Mouse (Mus musculus): ENCODE results near the gene Srsf10. TPM values are rescaled to one million over a fixed set of nuclear protein-coding genes. Genes with fewer than 3 reads are reported as not detected.

The Srsf10 gene
- polyA plus RNA-seq, 1 experiment from 2014 or later: 81.8 TPM

GRCm38 (mm10) chr4:135885676-135886075 lies 30.1 kb downstream of the Srsf10 start:
- Histone ChIP-seq H3K9me3 (replicated peaks; ENCODE audit: control insufficient read depth, low read length) (no peaks in the 10 kb centered on the region), H3K4me3 (ENCODE audit: low read depth, low read length) (no peak overlapping the region), H3K27me3 (ENCODE audit: control insufficient read depth, insufficient read depth, low read depth, low read length) (no peaks in the 10 kb centered on the region), H3K27ac (ENCODE audit: low read length) (no peak overlapping the region), H3K4me1 (ENCODE audit: control insufficient read depth, low read depth, low read length) (peaks cover 4% of the 10 kb centered on the region), H3K4me2 (ENCODE audit: low read depth, low read length) (no peak overlapping the region), H3K36me3 (ENCODE audit: control insufficient read depth, insufficient read depth) (no peaks in the 10 kb centered on the region), H3K9ac (ENCODE audit: low read depth, low read length) (no peak overlapping the region)
- ATAC-seq (ENCODE audit: low read depth): no peak
- WGBS (ENCODE audit: insufficient replicate concordance): 76% methylated on average over 12 of the region's 12 CpGs

GRCm38 (mm10) chr4:135886184-135886583 lies 30.6 kb downstream of the Srsf10 start:
- Histone ChIP-seq H3K4me1 (ENCODE audit: control insufficient read depth, low read depth, low read length) (peaks cover 4% of the 10 kb centered on the region), H3K9me3 (replicated peaks; ENCODE audit: control insufficient read depth, low read length) (no peaks in the 10 kb centered on the region), H3K36me3 (ENCODE audit: control insufficient read depth, insufficient read depth) (no peaks in the 10 kb centered on the region), H3K4me3 (ENCODE audit: low read depth, low read length) (no peak overlapping the region), H3K27me3 (ENCODE audit: control insufficient read depth, insufficient read depth, low read depth, low read length) (no peaks in the 10 kb centered on the region), H3K9ac (ENCODE audit: low read depth, low read length) (no peak overlapping the region), H3K4me2 (ENCODE audit: low read depth, low read length) (no peak overlapping the region), H3K27ac (ENCODE audit: low read length) (no peak overlapping the region)
- WGBS (ENCODE audit: insufficient replicate concordance): 63% methylated on average over 4 of the region's 4 CpGs
- ATAC-seq (ENCODE audit: low read depth): no peak

GRCm38 (mm10) chr4:135888448-135889057 lies 33.0 kb downstream of the Srsf10 start:
- H3K4me3 ChIP-seq (ENCODE audit: low read depth, low read length): no peak overlapping the region
- ATAC-seq (ENCODE audit: low read depth): no peak
- no peak overlapping the region for H3K27ac ChIP-seq (ENCODE audit: low read length)
- H3K4me1 ChIP-seq (ENCODE audit: control insufficient read depth, low read depth, low read length): peaks cover 7% of the 10 kb centered on the region
- 75% methylated on average over 24 of the region's 24 CpGs for WGBS (ENCODE audit: insufficient replicate concordance)
- no peaks in the 10 kb centered on the region for H3K9me3 ChIP-seq (replicated peaks; ENCODE audit: control insufficient read depth, low read length)
- no peaks in the 10 kb centered on the region for H3K27me3 ChIP-seq (ENCODE audit: control insufficient read depth, insufficient read depth, low read depth, low read length)
- H3K36me3 ChIP-seq (ENCODE audit: control insufficient read depth, insufficient read depth): no peaks in the 10 kb centered on the region
- no peak overlapping the region for H3K4me2 ChIP-seq (ENCODE audit: low read depth, low read length)
- H3K9ac ChIP-seq (ENCODE audit: low read depth, low read length): no peak overlapping the region

GRCm38 (mm10) chr4:135889146-135889883 lies 33.8 kb downstream of the Srsf10 start:
- Histone ChIP-seq H3K36me3 (ENCODE audit: control insufficient read depth, insufficient read depth) (no peaks in the 10 kb centered on the region), H3K9ac (ENCODE audit: low read depth, low read length) (no peak overlapping the region), H3K9me3 (replicated peaks; ENCODE audit: control insufficient read depth, low read length) (no peaks in the 10 kb centered on the region), H3K4me2 (ENCODE audit: low read depth, low read length) (no peak overlapping the region), H3K4me1 (ENCODE audit: control insufficient read depth, low read depth, low read length) (peaks cover 5% of the 10 kb centered on the region), H3K4me3 (ENCODE audit: low read depth, low read length) (no peak overlapping the region), H3K27me3 (ENCODE audit: control insufficient read depth, insufficient read depth, low read depth, low read length) (no peaks in the 10 kb centered on the region), H3K27ac (ENCODE audit: low read length) (no peak overlapping the region)
- ATAC-seq (ENCODE audit: low read depth): no peak
- WGBS (ENCODE audit: insufficient replicate concordance): 63% methylated on average over 7 of the region's 7 CpGs

- H3K4me3 ChIP-seq (ENCODE audit: low read depth, low read length): no peak overlapping the region
- WGBS (ENCODE audit: insufficient replicate concordance): 1% methylated on average over 4 of the region's 4 CpGs
- no peak overlapping the region for H3K4me2 ChIP-seq (ENCODE audit: low read depth, low read length)
- H3K9me3 ChIP-seq (replicated peaks; ENCODE audit: control insufficient read depth, low read length): no peaks in the 10 kb centered on the region
- H3K27ac ChIP-seq (ENCODE audit: low read length): no peak overlapping the region
- H3K4me1 ChIP-seq (ENCODE audit: control insufficient read depth, low read depth, low read length): peaks cover 7% of the 10 kb centered on the region
- no peak overlapping the region for H3K9ac ChIP-seq (ENCODE audit: low read depth, low read length)
- H3K27me3 ChIP-seq (ENCODE audit: control insufficient read depth, insufficient read depth, low read depth, low read length): no peaks in the 10 kb centered on the region
- no peaks in the 10 kb centered on the region for H3K36me3 ChIP-seq (ENCODE audit: control insufficient read depth, insufficient read depth)
- ATAC-seq (ENCODE audit: low read depth): peak; percentile 75
These were observed 34.3 kb downstream of the Srsf10 start for GRCm38 (mm10) chr4:135889884-135890283.

GRCm38 (mm10) chr4:135891539-135891938 lies 36.0 kb downstream of the Srsf10 start:
- no peaks in the 10 kb centered on the region for H3K36me3 ChIP-seq (ENCODE audit: control insufficient read depth, insufficient read depth)
- ATAC-seq (ENCODE audit: low read depth): no peak
- no peaks in the 10 kb centered on the region for H3K9me3 ChIP-seq (replicated peaks; ENCODE audit: control insufficient read depth, low read length)
- no peak overlapping the region for H3K9ac ChIP-seq (ENCODE audit: low read depth, low read length)
- H3K27me3 ChIP-seq (ENCODE audit: control insufficient read depth, insufficient read depth, low read depth, low read length): no peaks in the 10 kb centered on the region
- no peak overlapping the region for H3K4me2 ChIP-seq (ENCODE audit: low read depth, low read length)
- H3K4me3 ChIP-seq (ENCODE audit: low read depth, low read length): no peak overlapping the region
- H3K4me1 ChIP-seq (ENCODE audit: control insufficient read depth, low read depth, low read length): peaks cover 23% of the 10 kb centered on the region
- WGBS (ENCODE audit: insufficient replicate concordance): 48% methylated on average over 2 of the region's 2 CpGs
- H3K27ac ChIP-seq (ENCODE audit: low read length): no peak overlapping the region

- Histone ChIP-seq H3K9ac (ENCODE audit: low read depth, low read length) (no peak overlapping the region), H3K4me3 (ENCODE audit: low read depth, low read length) (no peak overlapping the region), H3K4me2 (ENCODE audit: low read depth, low read length) (no peak overlapping the region), H3K27ac (ENCODE audit: low read length) (no peak overlapping the region), H3K27me3 (ENCODE audit: control insufficient read depth, insufficient read depth, low read depth, low read length) (no peaks in the 10 kb centered on the region), H3K9me3 (replicated peaks; ENCODE audit: control insufficient read depth, low read length) (no peaks in the 10 kb centered on the region), H3K4me1 (ENCODE audit: control insufficient read depth, low read depth, low read length) (peaks cover 35% of the 10 kb centered on the region), H3K36me3 (ENCODE audit: control insufficient read depth, insufficient read depth) (no peaks in the 10 kb centered on the region)
- ATAC-seq (ENCODE audit: low read depth): peak; percentile 33; the same call in 1 of the 2 replicates
- WGBS (ENCODE audit: insufficient replicate concordance): 11% methylated on average over 4 of the region's 4 CpGs
These were observed 37.3 kb downstream of the Srsf10 start for GRCm38 (mm10) chr4:135892884-135893283.

- Histone ChIP-seq H3K36me3 (ENCODE audit: control insufficient read depth, insufficient read depth) (no peaks in the 10 kb centered on the region), H3K9ac (ENCODE audit: low read depth, low read length) (peak within 1 kb of the TSS; percentile 32), H3K27me3 (ENCODE audit: control insufficient read depth, insufficient read depth, low read depth, low read length) (no peaks in the 10 kb centered on the region), H3K4me2 (ENCODE audit: low read depth, low read length) (peak within 1 kb of the TSS; percentile 42), H3K4me1 (ENCODE audit: control insufficient read depth, low read depth, low read length) (peaks cover 46% of the 10 kb centered on the region), H3K27ac (ENCODE audit: low read length) (peak within 1 kb of the TSS; percentile 71), H3K4me3 (ENCODE audit: low read depth, low read length) (peak within 1 kb of the TSS; percentile 49), H3K9me3 (replicated peaks; ENCODE audit: control insufficient read depth, low read length) (no peaks in the 10 kb centered on the region)
- WGBS (ENCODE audit: insufficient replicate concordance): 12% methylated on average over 8 of the region's 8 CpGs
- ATAC-seq (ENCODE audit: low read depth): no peak
These were observed 39.6 kb downstream of the Srsf10 start, which contains the start of gene Cnr2 for GRCm38 (mm10) chr4:135895071-135895571. Cnr2 (plus strand) TSS chr4:135895394.

GRCm38 (mm10) chr4:135896157-135896556 lies 40.6 kb downstream of the Srsf10 start:
- H3K27ac ChIP-seq (ENCODE audit: low read length): peak overlapping the region; percentile 71
- ATAC-seq (ENCODE audit: low read depth): no peak
- H3K27me3 ChIP-seq (ENCODE audit: control insufficient read depth, insufficient read depth, low read depth, low read length): no peaks in the 10 kb centered on the region
- H3K4me2 ChIP-seq (ENCODE audit: low read depth, low read length): peak overlapping the region; percentile 42
- no peaks in the 10 kb centered on the region for H3K9me3 ChIP-seq (replicated peaks; ENCODE audit: control insufficient read depth, low read length)
- peak overlapping the region; percentile 32 for H3K9ac ChIP-seq (ENCODE audit: low read depth, low read length)
- no peaks in the 10 kb centered on the region for H3K36me3 ChIP-seq (ENCODE audit: control insufficient read depth, insufficient read depth)
- peak overlapping the region; percentile 49 for H3K4me3 ChIP-seq (ENCODE audit: low read depth, low read length)
- WGBS (ENCODE audit: insufficient replicate concordance): 27% methylated on average over 6 of the region's 6 CpGs
- H3K4me1 ChIP-seq (ENCODE audit: control insufficient read depth, low read depth, low read length): peaks cover 46% of the 10 kb centered on the region

Measured in liver, embryonic 16.5 days (tissue).